Mouse (Mus musculus) urinary bladder, postnatal 10 days (tissue): Measurements from ENCODE around the gene Sec1.
"Not testable (repeated sequence)": the region's sequence is repeated elsewhere in the genome, so short reads cannot be mapped to it uniquely, and the experiment has no call there.

Experiments
- DNase-seq: peaks from one replicate; pipeline ENCODE4 v3.0.0; 2022; ENCODE audit warnings: low spot score

Sec1 gene

GRCm38 (mm10) chr7:45679966-45680621, 14.1 kb downstream of the Sec1 start:
- no peak for DNase-seq

GRCm38 (mm10) chr7:45678513-45678912, 15.7 kb downstream of the Sec1 start:
- no peak for DNase-seq

GRCm38 (mm10) chr7:45677627-45678295, 16.4 kb downstream of the Sec1 start:
- no peak for DNase-seq

GRCm38 (mm10) chr7:45668921-45669320, 25.3 kb downstream of the Sec1 start:
- DNase-seq = no peak

GRCm38 (mm10) chr7:45667761-45668160, 26.4 kb downstream of the Sec1 start:
- DNase-seq = no peak

GRCm38 (mm10) chr7:45666161-45666560, 28.0 kb downstream of the Sec1 start, which contains the start of gene Fut2:
TSS of gene Fut2 (minus strand) at chr7:45666394.
- DNase-seq = no peak

- DNase-seq = no peak
Observed at GRCm38 (mm10) chr7:45665303-45666138, 28.7 kb downstream of the Sec1 start.

- DNase-seq = not testable (repeated sequence)
Observed at GRCm38 (mm10) chr7:45661702-45662101, 32.5 kb downstream of the Sec1 start.

- DNase-seq = no peak
Observed at GRCm38 (mm10) chr7:45660746-45661478, 33.3 kb downstream of the Sec1 start.

GRCm38 (mm10) chr7:45654424-45655047, 39.7 kb downstream of the Sec1 start:
- DNase-seq = no peak

GRCm38 (mm10) chr7:45650484-45650883, 43.7 kb downstream of the Sec1 start:
- not testable (repeated sequence) for DNase-seq

GRCm38 (mm10) chr7:45649351-45649750, 44.9 kb downstream of the Sec1 start:
- DNase-seq = no peak

- no peak for DNase-seq
Observed at GRCm38 (mm10) chr7:45646671-45647070, 47.5 kb downstream of the Sec1 start.

- no peak for DNase-seq
Observed at GRCm38 (mm10) chr7:45645591-45645971, 48.6 kb downstream of the Sec1 start.

GRCm38 (mm10) chr7:45644872-45645590, 49.2 kb downstream of the Sec1 start:
- no peak for DNase-seq

GRCm38 (mm10) chr7:45644183-45644582, 50.0 kb downstream of the Sec1 start:
- DNase-seq = no peak

- DNase-seq = peak; percentile 67
Observed at GRCm38 (mm10) chr7:45643441-45644178, 50.6 kb downstream of the Sec1 start.

GRCm38 (mm10) chr7:45642503-45643255, 51.5 kb downstream of the Sec1 start:
- no peak for DNase-seq

GRCm38 (mm10) chr7:45642083-45642482, 52.1 kb downstream of the Sec1 start:
- DNase-seq = no peak
